14 mouse cellular contexts compared by ENCODE assay signal in genomic region chr1:61359011-61359930, GRCm38 (mm10).
DNase-seq lines count a peak whose midpoint lies in the region; ATAC-seq and TF ChIP-seq lines count a peak whose summit lies in the region.
"Had no signal": no experiment of that assay in that cellular context is flagged by ENCODE, and none has a peak within 500 bp of the region (broad histone marks: within the 10 kb centered on the region; RNA-seq: fewer than 3 reads in every experiment).

No protein-coding gene starts in this region.

- H3K4me2 ChIP-seq in midbrain, embryonic 15.5 days: no peak overlapping the region
- no peak overlapping the region for H3K4me2 ChIP-seq in midbrain, embryonic 14.5 days (ENCODE audit: low read length)
- 0 out of 2 replicates have a peak overlapping the region, but pooled peaks have one; percentile 21 for H3K4me2 ChIP-seq in forebrain, postnatal 0 days (ENCODE audit: low read depth)
- no peak overlapping the region for H3K4me2 ChIP-seq in midbrain, postnatal 0 days (ENCODE audit: low read depth, low read length, poor library complexity, severe bottlenecking)
- H3K4me2 ChIP-seq: limb, embryonic 13.5 days had no signal

- H3K27ac ChIP-seq in midbrain, embryonic 15.5 days: peak overlapping the region; percentile 29; the same call in 1 of the 2 replicates
- no peak overlapping the region for H3K27ac ChIP-seq in midbrain, embryonic 14.5 days (replicated peaks; ENCODE audit: low read depth, low read length)
- no peak overlapping the region for H3K27ac ChIP-seq in forebrain, postnatal 0 days (ENCODE audit: low read depth, low read length)
- no peak overlapping the region for H3K27ac ChIP-seq in midbrain, postnatal 0 days (ENCODE audit: low read depth, low read length)
- H3K27ac ChIP-seq: limb, embryonic 13.5 days had no signal

- H3K27me3 ChIP-seq in midbrain, embryonic 15.5 days (replicated peaks): no peaks in the 10 kb centered on the region
- no peaks in the 10 kb centered on the region for H3K27me3 ChIP-seq in midbrain, embryonic 14.5 days (ENCODE audit: control insufficient read depth, insufficient read depth, low read length)
- H3K27me3 ChIP-seq in forebrain, postnatal 0 days (ENCODE audit: insufficient read depth, low read length): no peaks in the 10 kb centered on the region
- H3K27me3 ChIP-seq in midbrain, postnatal 0 days (ENCODE audit: insufficient read depth, low read length): no peaks in the 10 kb centered on the region
- H3K27me3 ChIP-seq: limb, embryonic 13.5 days; megakaryocyte, embryonic 14.5 days had no signal

- H3K9me3 ChIP-seq in midbrain, embryonic 15.5 days: no peaks in the 10 kb centered on the region
- no peaks in the 10 kb centered on the region for H3K9me3 ChIP-seq in midbrain, embryonic 14.5 days (ENCODE audit: control insufficient read depth, low read length)
- H3K9me3 ChIP-seq in forebrain, postnatal 0 days (ENCODE audit: low read length): no peaks in the 10 kb centered on the region
- H3K9me3 ChIP-seq in midbrain, postnatal 0 days (ENCODE audit: low read length): no peaks in the 10 kb centered on the region
- H3K9me3 ChIP-seq: limb, embryonic 13.5 days had no signal

- no peaks in the 10 kb centered on the region for H3K36me3 ChIP-seq in midbrain, embryonic 15.5 days (replicated peaks)
- H3K36me3 ChIP-seq in midbrain, embryonic 14.5 days (ENCODE audit: control insufficient read depth, insufficient read depth, low read length): no peaks in the 10 kb centered on the region
- H3K36me3 ChIP-seq in forebrain, postnatal 0 days (ENCODE audit: insufficient read depth): no peaks in the 10 kb centered on the region
- no peaks in the 10 kb centered on the region for H3K36me3 ChIP-seq in midbrain, postnatal 0 days (ENCODE audit: insufficient read depth, low read length)
- H3K36me3 ChIP-seq: limb, embryonic 13.5 days had no signal

- H3K4me3 ChIP-seq in midbrain, embryonic 15.5 days: no peak overlapping the region
- no peak overlapping the region for H3K4me3 ChIP-seq in midbrain, embryonic 14.5 days (replicated peaks; ENCODE audit: low read depth, low read length)
- H3K4me3 ChIP-seq in forebrain, postnatal 0 days (ENCODE audit: low read depth, low read length): no peak overlapping the region
- H3K4me3 ChIP-seq in midbrain, postnatal 0 days (ENCODE audit: low read depth, low read length): no peak overlapping the region
- H3K4me3 ChIP-seq: limb, embryonic 13.5 days; megakaryocyte, embryonic 14.5 days had no signal

- 69% methylated on average over 19 of the region's 19 CpGs for WGBS in midbrain, embryonic 15.5 days
- 77% methylated on average over 19 of the region's 19 CpGs for WGBS in midbrain, embryonic 14.5 days
- WGBS in forebrain, postnatal 0 days: 48% methylated on average over 19 of the region's 19 CpGs
- WGBS in midbrain, postnatal 0 days: 66% methylated on average over 19 of the region's 19 CpGs

- TF ChIP-seq CTCF in forebrain, postnatal 0 days (IDR thresholded peaks at IDR 0.05; ENCODE audit: low read depth): no peak
- no peak for TF ChIP-seq CTCF in midbrain, postnatal 0 days (IDR thresholded peaks at IDR 0.05)

- no peak for DNase-seq in midbrain, embryonic 14.5 days
- DNase-seq in cerebellum, adult 9-10 months: peak; percentile 62
- peak; percentile 46 for DNase-seq in forebrain, postnatal 0 days
- peak; percentile 77 for DNase-seq in midbrain, postnatal 0 days (ENCODE audit: low spot score)
- no peak for DNase-seq in gastrocnemius, postnatal 4 days (ENCODE audit: low spot score in 2 of 2)
- no peak for DNase-seq in ovary, postnatal 10 days (ENCODE audit: low spot score)
- DNase-seq in right cerebral cortex, postnatal 36 days (ENCODE audit: low spot score in 2 of 2): no peak
- DNase-seq: adrenal gland, postnatal 14 days; heart, postnatal 10 days; kidney, adult 11 months; lung, adult 18-20 months had no signal

- 0 out of 2 replicates have a peak, but pooled peaks cover 6% of the 10 kb centered on the region for H3K4me1 ChIP-seq in midbrain, embryonic 15.5 days
- H3K4me1 ChIP-seq in midbrain, embryonic 14.5 days (ENCODE audit: control insufficient read depth, insufficient read depth, low read length): no peaks in the 10 kb centered on the region
- no peaks in the 10 kb centered on the region for H3K4me1 ChIP-seq in forebrain, postnatal 0 days (ENCODE audit: insufficient read depth)
- H3K4me1 ChIP-seq in midbrain, postnatal 0 days (ENCODE audit: insufficient read depth, low read length): no peaks in the 10 kb centered on the region
- H3K4me1 ChIP-seq: limb, embryonic 13.5 days; megakaryocyte, embryonic 14.5 days had no signal

- ATAC-seq in midbrain, embryonic 15.5 days (replicated peaks): no peak
- no peak for ATAC-seq in midbrain, embryonic 14.5 days (ENCODE audit: low FRiP score, low TSS enrichment)
- ATAC-seq in forebrain, postnatal 0 days: peak; percentile 18; the same call in 1 of the 2 replicates
- ATAC-seq in midbrain, postnatal 0 days (ENCODE audit: low FRiP score): no peak

- no peak overlapping the region for H3K9ac ChIP-seq in midbrain, embryonic 15.5 days
- H3K9ac ChIP-seq in midbrain, embryonic 14.5 days (replicated peaks; ENCODE audit: low read length): no peak overlapping the region
- no peak overlapping the region for H3K9ac ChIP-seq in forebrain, postnatal 0 days
- H3K9ac ChIP-seq in midbrain, postnatal 0 days (replicated peaks; ENCODE audit: low read length, poor library complexity, severe bottlenecking): no peak overlapping the region
- H3K9ac ChIP-seq: limb, embryonic 13.5 days had no signal

Comparison
In these comparisons a context has a peak if more than half of its experiments do, and no peak if none do; other contexts are left out.
1. DNase-seq: peak in cerebellum, adult 9-10 months (single experiment), forebrain, postnatal 0 days (single experiment) and midbrain, postnatal 0 days (single experiment); none in midbrain, embryonic 14.5 days (single experiment), gastrocnemius, postnatal 4 days (0 of 2), ovary, postnatal 10 days (single experiment) and right cerebral cortex, postnatal 36 days (0 of 2).